Mouse (Mus musculus) olfactory bulb, adult 2 months (tissue): ENCODE data around the gene Fbxw11. TPM values are rescaled to one million over a fixed set of nuclear protein-coding genes. Genes with fewer than 3 reads are reported as not detected.

Experiments used
- H3K27ac ChIP-seq: fragments of 200-500 bp; 2 replicates; pipeline ENCODE4 v1.5.1; 2012; ENCODE audit warnings: low read depth, low read length; ENCODE audit not compliant: insufficient read depth
- H3K4me1 ChIP-seq: fragments of 200-500 bp; 2 replicates; pipeline ENCODE4 v1.6.1; 2012; ENCODE audit warnings: low read length; ENCODE audit not compliant: control insufficient read depth, insufficient read depth
- H3K4me3 ChIP-seq: fragments of 200-500 bp; 2 replicates; pipeline ENCODE4 v1.5.1; 2012; ENCODE audit warnings: mild to moderate bottlenecking, low read depth, low read length, moderate library complexity; ENCODE audit not compliant: insufficient read depth
- CTCF ChIP-seq: fragments of 200-500 bp; IDR thresholded peaks from 2 replicates; pipeline ENCODE4 v1.5.1; 2012; ENCODE audit warnings: low read depth, mild to moderate bottlenecking, low read length, moderate library complexity; ENCODE audit not compliant: insufficient read depth
- POLR2A ChIP-seq: fragments of 200-500 bp; IDR thresholded peaks from 2 replicates; pipeline ENCODE4 v1.6.1; 2012; ENCODE audit warnings: mild to moderate bottlenecking, low read depth, low read length, moderate library complexity; ENCODE audit not compliant: insufficient read depth
- WGBS: fragments of 180-500 bp; shearing (Covaris S2); methylation state at CpG from one replicate; pipeline ENCODE4 v1.1.7; 2018; 5-methylcytosine and 5-hydroxymethylcytosine counted together
- polyA plus RNA-seq: library from polyadenylated mRNA; stranded (reverse); fragments of >200 nt; gene quantifications from 2 replicates; pipeline ENCODE4 v1.2.4, GENCODE M21; 2012; ENCODE audit warnings: low replicate concordance; ENCODE audit not compliant: missing spikeins, insufficient read depth, insufficient read length

The Fbxw11 gene
- polyA plus RNA-seq, 1 experiment, result not detected

GRCm38 (mm10) chr11:32746475-32746874, 104.0 kb downstream of the Fbxw11 start:
- Histone ChIP-seq H3K4me3 (no peak overlapping the region), H3K27ac (no peak overlapping the region), H3K4me1 (peaks cover 6% of the 10 kb centered on the region)
- 64% methylated on average over 3 of the region's 3 CpGs for WGBS
- TF ChIP-seq CTCF, result no peak
- TF ChIP-seq POLR2A, result no peak

DNA sequence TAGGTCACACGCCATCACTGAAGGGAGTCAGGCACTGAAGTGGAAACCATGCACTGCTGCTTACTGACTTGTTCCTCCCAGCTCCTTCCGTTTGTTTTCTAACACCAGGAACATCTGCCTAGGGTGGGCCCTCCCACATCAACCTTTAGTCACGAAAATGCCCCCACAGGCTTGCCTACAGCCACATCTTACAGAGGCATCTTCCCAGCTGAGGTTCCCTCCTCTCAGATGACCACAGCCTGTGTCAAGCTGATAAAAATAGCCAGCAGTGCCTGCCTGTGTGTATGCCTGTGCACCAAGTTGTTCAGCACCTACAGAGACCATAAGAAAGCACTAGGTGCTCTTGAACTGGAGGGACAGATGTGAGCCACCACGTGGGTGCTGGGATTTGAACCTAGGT, 106.3 kb downstream of the Fbxw11 start:
- 70% methylated on average over 4 of the region's 4 CpGs for WGBS

DNA sequence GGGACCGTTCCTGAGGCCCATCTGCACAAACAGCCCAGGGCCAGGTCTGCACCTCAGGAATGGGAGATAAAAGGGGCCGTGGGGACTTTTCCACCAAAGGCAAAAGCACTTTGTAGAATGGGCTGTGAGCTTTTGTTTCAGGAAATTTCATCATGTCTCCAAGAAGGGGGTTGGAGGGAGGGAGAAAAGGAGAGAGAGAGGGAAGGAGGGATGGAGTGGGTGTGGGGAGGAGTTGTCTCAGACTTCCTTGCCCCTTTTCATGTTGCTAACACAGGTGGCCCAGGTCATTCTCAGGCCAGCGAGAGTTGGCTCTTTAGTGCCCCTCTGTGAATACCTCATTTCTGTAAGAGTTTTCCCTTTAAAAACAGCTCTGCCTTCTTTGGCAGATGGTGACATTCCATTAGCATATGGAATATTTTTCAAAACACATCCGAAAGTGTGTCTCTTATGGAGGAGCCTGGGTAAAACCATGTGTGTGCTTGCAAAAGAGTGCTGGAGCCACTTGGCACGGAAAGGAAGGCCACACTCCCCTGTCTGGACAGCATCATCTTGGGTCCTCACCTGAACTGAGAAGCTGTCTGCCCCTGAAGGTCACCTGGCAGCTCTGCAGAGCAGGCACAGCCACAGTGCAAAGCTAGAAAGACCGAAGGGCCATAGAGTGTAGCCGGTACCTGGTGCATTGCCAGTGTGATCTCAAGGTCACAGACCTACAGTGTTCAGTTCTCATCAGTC, 109.5 kb downstream of the Fbxw11 start:
- no peaks in the 10 kb centered on the region for H3K4me1 ChIP-seq
- no peak for TF ChIP-seq CTCF
- no peak for TF ChIP-seq POLR2A
- WGBS, result 82% methylated on average over 7 of the region's 7 CpGs
- no peak overlapping the region for H3K27ac ChIP-seq
- no peak overlapping the region for H3K4me3 ChIP-seq

More for the DNA sequence above, 106.3 kb downstream of the Fbxw11 start:
- Histone ChIP-seq H3K4me1 (peaks cover 6% of the 10 kb centered on the region), H3K27ac (no peak overlapping the region), H3K4me3 (no peak overlapping the region)
- no peak for TF ChIP-seq POLR2A
- TF ChIP-seq CTCF, result no peak

DNA sequence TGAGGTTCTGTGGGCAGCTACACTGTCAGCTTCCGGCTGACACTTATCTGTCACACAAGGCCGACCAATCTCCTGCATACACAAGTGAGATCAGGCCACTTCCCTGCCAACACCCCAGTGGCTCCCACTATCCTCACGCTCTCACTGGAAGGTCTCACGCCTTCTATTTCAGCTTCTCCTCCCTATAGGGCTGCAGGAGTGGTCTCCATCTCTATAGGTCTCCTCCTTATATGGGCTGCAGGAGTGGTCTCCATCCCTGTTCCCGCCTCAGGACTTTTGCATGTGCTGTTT, 110.0 kb downstream of the Fbxw11 start:
- no peak overlapping the region for H3K27ac ChIP-seq
- 91% methylated on average over 5 of the region's 5 CpGs for WGBS
- H3K4me1 ChIP-seq, result no peaks in the 10 kb centered on the region
- H3K4me3 ChIP-seq, result no peak overlapping the region
- TF ChIP-seq CTCF (no peak), POLR2A (no peak)

DNA sequence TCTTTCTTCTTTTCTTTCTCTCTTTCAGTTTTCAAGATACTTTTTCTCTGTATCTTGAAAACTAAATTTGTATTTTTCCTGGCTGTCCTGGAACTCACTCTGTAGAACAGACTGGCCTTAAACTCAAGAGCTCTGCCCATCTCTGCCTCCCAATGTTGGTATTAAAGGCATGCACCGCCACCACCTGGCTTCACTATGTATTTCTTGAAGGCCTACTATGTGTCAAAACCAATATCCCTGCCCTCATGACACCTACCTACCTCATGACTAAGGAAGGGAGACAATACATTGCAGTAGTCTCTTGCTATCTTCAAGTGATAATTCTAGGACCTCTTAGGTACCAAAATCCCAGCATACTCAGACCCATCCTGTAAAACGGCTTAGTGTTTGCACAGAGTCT, 110.8 kb downstream of the Fbxw11 start:
- TF ChIP-seq POLR2A, result no peak
- no peak for TF ChIP-seq CTCF
- no peak overlapping the region for H3K4me3 ChIP-seq
- H3K4me1 ChIP-seq, result no peaks in the 10 kb centered on the region
- no peak overlapping the region for H3K27ac ChIP-seq
- WGBS, result 90% methylated on average over 2 of the region's 2 CpGs

- Histone ChIP-seq H3K4me1 (0 out of 2 replicates have a peak, but pooled peaks cover 8% of the 10 kb centered on the region), H3K4me3 (no peak overlapping the region), H3K27ac (no peak overlapping the region)
- TF ChIP-seq POLR2A, result no peak
- 77% methylated on average over 3 of the region's 3 CpGs for WGBS
Observed at GRCm38 (mm10) chr11:32762773-32763172, 120.2 kb downstream of the Fbxw11 start.

DNA sequence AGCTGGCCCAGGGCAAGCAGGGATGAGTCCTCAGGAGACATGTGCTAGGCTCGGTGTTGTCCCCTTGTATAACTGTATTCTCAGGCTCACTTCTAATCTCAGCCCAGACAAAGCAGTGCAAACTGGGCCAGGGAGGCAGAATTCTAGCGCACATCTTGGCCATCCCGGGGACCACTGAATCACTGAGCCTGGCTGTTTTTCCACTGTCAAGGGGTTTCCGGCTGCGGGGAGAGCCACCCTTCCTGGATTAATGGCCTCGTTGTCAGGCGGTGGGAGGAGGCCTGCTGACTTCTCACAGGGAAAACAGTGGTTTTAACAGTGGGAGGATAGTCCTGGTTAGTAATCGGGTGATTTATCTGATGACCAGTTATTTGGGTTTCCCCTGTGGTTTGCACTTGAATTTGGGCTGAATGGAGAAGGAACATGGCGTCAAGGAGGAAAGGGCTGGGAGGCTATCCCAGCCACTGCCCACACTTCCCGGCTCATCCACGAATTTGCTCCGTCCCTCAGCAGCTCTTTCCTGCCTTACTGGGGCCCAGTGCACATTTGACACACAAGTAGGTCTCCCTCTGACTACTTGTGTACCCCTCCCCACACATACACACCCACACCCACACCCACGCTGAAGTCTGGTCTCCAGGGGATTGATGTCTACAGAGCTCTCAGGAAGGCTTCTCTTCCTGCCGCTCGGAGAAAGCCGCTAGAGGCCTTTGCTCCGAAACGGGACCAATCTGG, 125.1 kb downstream of the Fbxw11 start:
- WGBS, result 73% methylated on average over 18 of the region's 18 CpGs
- Histone ChIP-seq H3K4me1 (0 out of 2 replicates have a peak, but pooled peaks cover 10% of the 10 kb centered on the region), H3K4me3 (no peak overlapping the region), H3K27ac (no peak overlapping the region)
- TF ChIP-seq POLR2A (no peak), CTCF (no peak)

- Histone ChIP-seq H3K4me1 (0 out of 2 replicates have a peak, but pooled peaks cover 10% of the 10 kb centered on the region), H3K4me3 (no peak overlapping the region), H3K27ac (no peak overlapping the region)
- 84% methylated on average over 12 of the region's 12 CpGs for WGBS
- no peak for TF ChIP-seq POLR2A
- TF ChIP-seq CTCF, result no peak
Observed at GRCm38 (mm10) chr11:32768642-32769343, 126.3 kb downstream of the Fbxw11 start.
